13 mouse cellular contexts compared by ENCODE assay signal in the genomic region with DNA sequence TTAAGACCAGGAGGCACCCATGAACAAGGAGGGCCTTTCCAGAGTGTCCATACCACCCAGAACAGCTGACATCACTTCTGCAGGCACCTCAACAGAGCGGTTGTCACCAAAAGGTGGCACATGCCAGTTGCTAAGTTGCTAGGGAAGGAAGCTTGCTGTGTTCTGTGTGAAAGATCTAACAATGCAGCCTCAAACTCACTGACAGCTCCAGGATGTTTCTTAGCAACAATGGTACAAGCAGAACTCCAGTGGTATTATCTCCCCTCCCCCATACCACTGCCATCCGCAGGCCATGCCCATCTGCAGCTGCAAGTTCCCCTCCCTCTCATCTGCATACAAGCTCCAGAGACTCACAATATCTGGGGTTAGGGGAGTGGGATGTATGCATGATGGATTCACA. TPM values are rescaled to one million over a fixed set of nuclear protein-coding genes. Genes with fewer than 3 reads are reported as not detected.
DNase-seq lines count a peak whose midpoint lies in the region; ATAC-seq lines count a peak whose summit lies in the region.
"Had no signal": no experiment of that assay in that cellular context is flagged by ENCODE, and none has a peak within 500 bp of the region (broad histone marks: within the 10 kb centered on the region; RNA-seq: fewer than 3 reads in every experiment).

No protein-coding gene starts in this region.

- H3K4me2 ChIP-seq in neural tube, embryonic 11.5 days (ENCODE audit: low read depth), result no peak overlapping the region
- H3K4me2 ChIP-seq in midbrain, embryonic 16.5 days (ENCODE audit: low read length), result no peak overlapping the region
- H3K4me2 ChIP-seq: stomach, embryonic 15.5 days had no signal

- ATAC-seq in CD4-positive, CD25-positive, alpha-beta regulatory T cell, adult 4 months, result no peak
- ATAC-seq in neural tube, embryonic 11.5 days (ENCODE audit: insufficient read depth, low FRiP score, low TSS enrichment), result no peak
- no peak for ATAC-seq in midbrain, embryonic 16.5 days

- peak; percentile 58 for DNase-seq in CD4-positive, CD25-positive, alpha-beta regulatory T cell, adult 2 months (ENCODE audit: low read depth, low spot score)
- peak; percentile 20 for DNase-seq in neural tube, embryonic 11.5 days (ENCODE audit: low spot score)
- DNase-seq in neural tube, embryonic 10.5 days (ENCODE audit: extremely low spot score, low spot score), result no peak
- DNase-seq in left cerebral cortex, postnatal 25 days (ENCODE audit: low spot score in 2 of 2), result no peak
- no peak for DNase-seq in kidney, postnatal 10 days
- DNase-seq in left cerebral cortex, postnatal 10 days (ENCODE audit: extremely low spot score in 1 of 2, low spot score in 2 of 2), result no peak
- DNase-seq: adrenal gland, postnatal 25 days; cerebellum, postnatal 10 days; lung, adult 2 months had no signal

- no peaks in the 10 kb centered on the region for H3K36me3 ChIP-seq in neural tube, embryonic 11.5 days (ENCODE audit: control insufficient read depth, insufficient read depth, low read length)
- no peaks in the 10 kb centered on the region for H3K36me3 ChIP-seq in midbrain, embryonic 16.5 days (ENCODE audit: control insufficient read depth, insufficient read depth, low read length)

- H3K27me3 ChIP-seq in neural tube, embryonic 11.5 days (ENCODE audit: control insufficient read depth, insufficient read depth, low read length), result 0 out of 2 replicates have a peak, but pooled peaks cover 2% of the 10 kb centered on the region
- H3K27me3 ChIP-seq in midbrain, embryonic 16.5 days (ENCODE audit: control insufficient read depth, insufficient read depth, low read depth, low read length), result peaks cover 6% of the 10 kb centered on the region
- H3K27me3 ChIP-seq: stomach, embryonic 15.5 days had no signal

- no peak overlapping the region for H3K4me3 ChIP-seq in neural tube, embryonic 11.5 days (ENCODE audit: low read depth, low read length)
- no peak overlapping the region for H3K4me3 ChIP-seq in midbrain, embryonic 16.5 days (ENCODE audit: low read depth, low read length)
- H3K4me3 ChIP-seq: erythroblast, embryonic 14.5 days; stomach, embryonic 15.5 days had no signal

- WGBS in neural tube, embryonic 11.5 days, result 33% methylated on average over 2 of the region's 2 CpGs
- 6% methylated on average over 2 of the region's 2 CpGs for WGBS in midbrain, embryonic 16.5 days

- no peak overlapping the region for H3K9ac ChIP-seq in neural tube, embryonic 11.5 days (ENCODE audit: low read length)
- H3K9ac ChIP-seq in midbrain, embryonic 16.5 days (ENCODE audit: low read depth, low read length), result peak overlapping the region; percentile 4; the same call in 1 of the 2 replicates
- H3K9ac ChIP-seq: stomach, embryonic 15.5 days had no signal

- intact Hi-C loops in left cerebral cortex, postnatal 25 days (cut with DNase I), result no loop called here
- intact Hi-C loops in left cerebral cortex, postnatal 10 days (cut with DNase I), result no loop called here

- peaks cover 7% of the 10 kb centered on the region; the same call in 1 of the 2 replicates for H3K4me1 ChIP-seq in neural tube, embryonic 11.5 days (ENCODE audit: control insufficient read depth, insufficient read depth, low read length)
- H3K4me1 ChIP-seq in midbrain, embryonic 16.5 days (ENCODE audit: control insufficient read depth, insufficient read depth, low read length), result peaks cover 15% of the 10 kb centered on the region

- no peaks in the 10 kb centered on the region for H3K9me3 ChIP-seq in neural tube, embryonic 11.5 days (ENCODE audit: control insufficient read depth, low read length)
- no peaks in the 10 kb centered on the region for H3K9me3 ChIP-seq in midbrain, embryonic 16.5 days (replicated peaks; ENCODE audit: control insufficient read depth, low read length, poor library complexity, severe bottlenecking)
- H3K9me3 ChIP-seq: stomach, embryonic 15.5 days had no signal

- no peak overlapping the region for H3K27ac ChIP-seq in neural tube, embryonic 11.5 days (ENCODE audit: low read depth, low read length)
- H3K27ac ChIP-seq in midbrain, embryonic 16.5 days (ENCODE audit: low read length), result 0 out of 2 replicates have a peak overlapping the region, but pooled peaks have one; percentile 13
- H3K27ac ChIP-seq: stomach, embryonic 15.5 days had no signal

RNA-seq across cellular contexts. Expression of gene Tmem123, which starts 3.7 kb away (rescaled TPM):
- 100 to 1,000 TPM in 1 of 2 experiments, 10 to 100 TPM in 1; 84.8 to 104 TPM for polyA plus RNA-seq in CD4-positive, CD25-positive, alpha-beta regulatory T cell, adult 4 months (2017; shearing (Covaris generic))
- 108 and 120 TPM in 2 replicates for polyA plus RNA-seq in neural tube, embryonic 11.5 days (2014; fragmentation: Nextera tagmentation; extraction: Ambion mirVana)
- polyA plus RNA-seq in midbrain, embryonic 16.5 days (2015; fragmentation: Nextera tagmentation; extraction: Ambion mirVana), result 14.5 and 15.3 TPM in 2 replicates
- total RNA-seq in left cerebral cortex, postnatal 25 days (2021), result 1 to 10 TPM; 9.9 to 10.0 TPM
- 1 to 10 TPM; 7.8 to 9.2 TPM for total RNA-seq in left cerebral cortex, postnatal 10 days (2021)

Comparison
In these comparisons a context has a peak if more than half of its experiments do, and no peak if none do; other contexts are left out.
1. DNase-seq: peak in CD4-positive, CD25-positive, alpha-beta regulatory T cell, adult 2 months (single experiment) and neural tube, embryonic 11.5 days (single experiment); none in neural tube, embryonic 10.5 days (single experiment), left cerebral cortex, postnatal 25 days (0 of 2), kidney, postnatal 10 days (single experiment) and left cerebral cortex, postnatal 10 days (0 of 2).